ENCODE assay signal across 17 mouse cellular contexts in genomic region chr5:25190521-25190920, GRCm38 (mm10). TPM values are rescaled to one million over a fixed set of nuclear protein-coding genes. Genes with fewer than 3 reads are reported as not detected.
"Had no signal": no experiment of that assay in that cellular context is flagged by ENCODE, and none has a peak within 500 bp of the region (broad histone marks: within the 10 kb centered on the region; RNA-seq: fewer than 3 reads in every experiment).

No protein-coding gene starts in this region.

- DNase-seq: kidney, adult 8-10 months; kidney, postnatal 36 days; layer of hippocampus, adult 9-11 months; layer of hippocampus, postnatal 36 days; left cerebral cortex, postnatal 4 days; lung, adult 18-20 months; midbrain, embryonic 14.5 days; retina, postnatal 1 day; right cerebral cortex, postnatal 4 days; spleen, adult 18-20 months; thymus, postnatal 36 days had no signal

RNA-seq across cellular contexts. Expression of gene Galntl5, which starts 9.3 kb away (rescaled TPM):
- total RNA-seq: layer of hippocampus, adult 18-20 months; layer of hippocampus, postnatal 36 days; left cerebral cortex, postnatal 10 days; left cerebral cortex, postnatal 4 days; liver, adult 2 months; megakaryocyte, adult 5-6 weeks; monocyte, adult 5-6 weeks; neutrophil, adult 5-6 weeks had no signal

RNA-seq across cellular contexts. Expression of gene E130116L18Rik, which starts 32.4 kb away (rescaled TPM):
- total RNA-seq: layer of hippocampus, adult 18-20 months; layer of hippocampus, postnatal 36 days; left cerebral cortex, postnatal 10 days; left cerebral cortex, postnatal 4 days; liver, adult 2 months; megakaryocyte, adult 5-6 weeks; monocyte, adult 5-6 weeks; neutrophil, adult 5-6 weeks had no signal
